Mouse (Mus musculus) ovary, adult 18-20 months (tissue): ENCODE measurements around the gene Olfr976.
"Not testable (repeated sequence)": the region's sequence is repeated elsewhere in the genome, so short reads cannot be mapped to it uniquely, and the experiment has no call there.

ENCODE experiments used
- DNase-seq: peaks from one replicate; pipeline ENCODE4 v3.0.0; 2022; ENCODE audit warnings: low spot score, mixed read lengths

Gene Olfr976

GRCm38 (mm10) chr9:39961033-39961432, at the start of gene Olfr976:
Olfr976 (minus strand) TSS chr9:39961133.
- not testable (repeated sequence) for DNase-seq

GRCm38 (mm10) chr9:40009482-40009881, 48.5 kb upstream of the Olfr976 start, which contains the start of gene Olfr980:
Olfr980 (minus strand) TSS chr9:40009582.
- DNase-seq: no peak

- no peak for DNase-seq
Measured at GRCm38 (mm10) chr9:40003365-40003764, 42.4 kb upstream of the Olfr976 start, which contains the start of gene Olfr979. Olfr979 (minus strand) TSS chr9:40003465.

- DNase-seq: no peak
Measured at GRCm38 (mm10) chr9:39991813-39992212, 30.9 kb upstream of the Olfr976 start, which contains the start of gene Olfr978. Olfr978 (plus strand) TSS chr9:39992113.

- DNase-seq: not testable (repeated sequence)
Measured at GRCm38 (mm10) chr9:39976581-39977145, 15.7 kb upstream of the Olfr976 start.

- no peak for DNase-seq
Measured at GRCm38 (mm10) chr9:39951946-39952345, 9.0 kb downstream of the Olfr976 start, which contains the start of gene Olfr975. Olfr975 (minus strand) TSS chr9:39952046.

- no peak for DNase-seq
Measured at GRCm38 (mm10) chr9:39937201-39937600, 23.7 kb downstream of the Olfr976 start, which contains the start of gene Olfr974. Olfr974 (plus strand) TSS chr9:39937501.

- not testable (repeated sequence) for DNase-seq
Measured at GRCm38 (mm10) chr9:39928837-39929236, 32.1 kb downstream of the Olfr976 start.

GRCm38 (mm10) chr9:39927975-39928836, 32.7 kb downstream of the Olfr976 start:
- DNase-seq: not testable (repeated sequence)

- no peak for DNase-seq
Measured at GRCm38 (mm10) chr9:39909939-39910338, 51.0 kb downstream of the Olfr976 start.

GRCm38 (mm10) chr9:39907036-39907435, 53.9 kb downstream of the Olfr976 start, which contains the start of gene Olfr229:
Olfr229 (plus strand) TSS chr9:39907336.
- DNase-seq: no peak

GRCm38 (mm10) chr9:39905106-39905505, 55.8 kb downstream of the Olfr976 start:
- DNase-seq: no peak
